Mouse (Mus musculus) liver, embryonic 14.5 days (tissue): Measurements from ENCODE around the gene Zfp109. TPM values are rescaled to one million over a fixed set of nuclear protein-coding genes. Genes with fewer than 3 reads are reported as not detected.

Experiments used
- ATAC-seq: fragments of 200-750 bp; cut with Nextera tagmentation; 2 replicates; pipeline ENCODE4 v1.8.0; 2017; ENCODE audit warnings: moderate number of reproducible peaks, mild to moderate bottlenecking, moderate library complexity; ENCODE audit not compliant: insufficient read depth
- DNase-seq, 3 experiments: peaks; one replicate each; pipeline ENCODE4 v3.0.0-alpha.2; 2012 to 2013; ENCODE audit warnings: low read depth in 3 of 3, low spot score in 3 of 3
- H3K27ac ChIP-seq: fragments of 300-500 bp; sonication (generic); 2 replicates; pipeline ENCODE4 v1.5.1; 2014; ENCODE audit warnings: moderate library complexity, mild to moderate bottlenecking, control low read depth, inconsistent platforms
- H3K27me3 ChIP-seq: fragments of 300-500 bp; sonication (generic); 2 replicates; pipeline ENCODE4 v1.6.1; 2014; ENCODE audit warnings: mild to moderate bottlenecking, low read length, moderate library complexity; ENCODE audit not compliant: control insufficient read depth, insufficient read depth
- H3K36me3 ChIP-seq: fragments of 300-500 bp; sonication (generic); replicated peaks from 2 replicates; pipeline ENCODE4 v1.6.1; 2014; ENCODE audit warnings: low read depth; ENCODE audit not compliant: control insufficient read depth, insufficient read depth
- H3K4me1 ChIP-seq, 2 experiments: fragments of 200-500 bp in 1 of 2; fragments of 300-500 bp in 1 of 2; sonication (generic) in 1 of 2; replicated peaks; 2 replicates each; pipeline ENCODE4 v1.6.1; 2012 to 2014; ENCODE audit warnings: antibody characterized with exemption in 1 of 2, inconsistent platforms in 1 of 2, low read length in 1 of 2; ENCODE audit not compliant: control insufficient read depth in 2 of 2, insufficient read depth in 2 of 2
- H3K4me2 ChIP-seq: fragments of 300-500 bp; sonication (generic); 2 replicates; pipeline ENCODE4 v1.6.1; 2014; ENCODE audit warnings: low read depth, mild to moderate bottlenecking, control low read depth, moderate library complexity
- H3K4me3 ChIP-seq, 2 experiments: fragments of 200-500 bp in 1 of 2; fragments of 300-500 bp in 1 of 2; sonication (generic) in 1 of 2; 2 replicates each; pipeline ENCODE4 v1.5.1; 2012 to 2014; ENCODE audit warnings: low read depth in 2 of 2, low read length in 2 of 2, mild to moderate bottlenecking in 2 of 2, control low read depth in 1 of 2, inconsistent platforms in 1 of 2, moderate library complexity in 1 of 2; ENCODE audit not compliant: insufficient read depth in 1 of 2
- H3K9ac ChIP-seq: fragments of 300-500 bp; sonication (generic); replicated peaks from 2 replicates; pipeline ENCODE4 v1.6.1; 2014; ENCODE audit warnings: mild to moderate bottlenecking, control low read depth, moderate library complexity
- H3K9me3 ChIP-seq: fragments of 300-500 bp; sonication (generic); 2 replicates; pipeline ENCODE4 v1.6.1; 2016; ENCODE audit warnings: low read length, mixed read lengths; ENCODE audit not compliant: control insufficient read depth
- CTCF ChIP-seq: IDR thresholded peaks from 2 replicates; pipeline ENCODE4 v1.5.1; 2016; ENCODE audit warnings: antibody characterized with exemption, low read depth, control low read depth
- EP300 ChIP-seq: IDR thresholded peaks from 2 replicates; pipeline ENCODE4 v1.6.1; 2016; ENCODE audit warnings: antibody characterized with exemption, low read depth
- WGBS: fragments of 180-500 bp; shearing (Covaris S2); extraction: QIAGEN DNeasy Blood & Tissue Kit; methylation state at CpG from one replicate; pipeline ENCODE4 v1.1.7; 2014; ENCODE audit not compliant: insufficient replicate concordance; 5-methylcytosine and 5-hydroxymethylcytosine counted together
- polyA plus RNA-seq, 2 experiments: library from polyadenylated mRNA; depleted of rRNA in 1 of 2; stranded (reverse) in 1 of 2; unstranded in 1 of 2; fragments of >200 nt; fragmentation: Nextera tagmentation in 1 of 2; extraction: Ambion mirVana in 1 of 2; gene quantifications; 2 replicates each; pipeline versions ENCODE4 v1.2.1 to v1.2.3; 2012 to 2014

The Zfp109 gene
- polyA plus RNA-seq, 2 experiments, result 0.65 to 0.97 TPM

GRCm38 (mm10) chr7:24268176-24269155, 31.1 kb upstream of the Zfp109 start:
- H3K27ac ChIP-seq, result no peak overlapping the region
- no peak for DNase-seq
- H3K9ac ChIP-seq, result no peak overlapping the region
- H3K27me3 ChIP-seq, result no peaks in the 10 kb centered on the region
- no peak for ATAC-seq
- no peaks in the 10 kb centered on the region for H3K9me3 ChIP-seq
- no peaks in the 10 kb centered on the region for H3K36me3 ChIP-seq
- no peak overlapping the region for H3K4me3 ChIP-seq
- H3K4me2 ChIP-seq, result no peak overlapping the region
- TF ChIP-seq EP300 (no peak), CTCF (no peak)
- no peaks in the 10 kb centered on the region; a peak in 1 of 4 replicates for H3K4me1 ChIP-seq
- WGBS, result 64% methylated on average over 24 of the region's 24 CpGs

GRCm38 (mm10) chr7:24260000-24260312, 22.6 kb upstream of the Zfp109 start:
- Histone ChIP-seq H3K4me2 (no peak overlapping the region), H3K4me1 (no peaks in the 10 kb centered on the region), H3K36me3 (no peaks in the 10 kb centered on the region), H3K27ac (no peak overlapping the region), H3K9me3 (no peaks in the 10 kb centered on the region), H3K4me3 (no peak overlapping the region), H3K9ac (no peak overlapping the region), H3K27me3 (no peaks in the 10 kb centered on the region)
- TF ChIP-seq CTCF, result no peak
- TF ChIP-seq EP300, result no peak
- WGBS, result 68% methylated on average over 4 of the region's 4 CpGs
- no peak for DNase-seq
- ATAC-seq, result no peak

- no peak for DNase-seq
- Histone ChIP-seq H3K27ac (no peak overlapping the region), H3K4me1 (no peaks in the 10 kb centered on the region)
These were observed 22.1 kb upstream of the Zfp109 start for GRCm38 (mm10) chr7:24259306-24259999.

GRCm38 (mm10) chr7:24254633-24255474, 17.5 kb upstream of the Zfp109 start, which contains the start of gene Zfp108:
Gene Zfp108, plus strand, starts transcription at chr7:24254794.
- peak; percentile 65; the same call in 1 of the 2 replicates for ATAC-seq
- Histone ChIP-seq H3K36me3 (no peaks in the 10 kb centered on the region), H3K27ac (no peak within 1 kb of the TSS), H3K4me3 (peak within 1 kb of the TSS; percentile 37 to 74), H3K27me3 (no peaks in the 10 kb centered on the region), H3K4me1 (0 out of 4 replicates have a peak, but pooled peaks cover 0 to 4% of the 10 kb centered on the region in 2 experiments), H3K9ac (peak within 1 kb of the TSS; percentile 19; the same call in 1 of the 2 replicates), H3K4me2 (peak within 1 kb of the TSS; percentile 52), H3K9me3 (no peaks in the 10 kb centered on the region)
- 21% methylated on average over 21 of the region's 21 CpGs for WGBS
- peak; percentile 45 to 53 (median 47) for DNase-seq
- TF ChIP-seq CTCF (no peak), EP300 (no peak)

More at GRCm38 (mm10) chr7:24259306-24259999, 22.1 kb upstream of the Zfp109 start:
- ATAC-seq, result no peak
- H3K27me3 ChIP-seq, result no peaks in the 10 kb centered on the region
- H3K9ac ChIP-seq, result no peak overlapping the region
- WGBS, result 70% methylated on average over 13 of the region's 13 CpGs
- H3K4me2 ChIP-seq, result no peak overlapping the region
- H3K9me3 ChIP-seq, result no peaks in the 10 kb centered on the region
- TF ChIP-seq EP300, result no peak
- no peak overlapping the region for H3K4me3 ChIP-seq
- H3K36me3 ChIP-seq, result no peaks in the 10 kb centered on the region
